Mouse (Mus musculus) adrenal gland, postnatal 36 days (tissue): ENCODE results near the gene Dop1a. TPM values are rescaled to one million over a fixed set of nuclear protein-coding genes. Genes with fewer than 3 reads are reported as not detected.
A peak's percentile ranks its signal among the peaks of the same experiment; 100 is the strongest.

Experiments
- DNase-seq, 2 experiments: peaks; one replicate each; pipeline ENCODE4 v3.0.0; 2021; ENCODE audit warnings: mixed read lengths in 1 of 2
- long read RNA-seq, 2 experiments: library from polyadenylated mRNA; stranded (forward); transcript quantifications; one replicate each; pipeline ENCODE4 v2.0.0; 2021; ENCODE audit warnings: borderline sequencing depth in 2 of 2
- total RNA-seq, 2 experiments: library from RNA; stranded (reverse); gene quantifications; 2 replicates each; pipeline ENCODE4 v1.2.3; 2021

The Dop1a gene
- total RNA-seq: 10 to 100 TPM; 23.6 to 24.5 TPM
- long read RNA-seq, experiment 1, partial matches to known transcripts: 1 of 2 reads
- long read RNA-seq, experiment 1, other reads (novel, unspliced or antisense): 1 of 2 reads
- long read RNA-seq, experiment 2: 0 reads

DNA sequence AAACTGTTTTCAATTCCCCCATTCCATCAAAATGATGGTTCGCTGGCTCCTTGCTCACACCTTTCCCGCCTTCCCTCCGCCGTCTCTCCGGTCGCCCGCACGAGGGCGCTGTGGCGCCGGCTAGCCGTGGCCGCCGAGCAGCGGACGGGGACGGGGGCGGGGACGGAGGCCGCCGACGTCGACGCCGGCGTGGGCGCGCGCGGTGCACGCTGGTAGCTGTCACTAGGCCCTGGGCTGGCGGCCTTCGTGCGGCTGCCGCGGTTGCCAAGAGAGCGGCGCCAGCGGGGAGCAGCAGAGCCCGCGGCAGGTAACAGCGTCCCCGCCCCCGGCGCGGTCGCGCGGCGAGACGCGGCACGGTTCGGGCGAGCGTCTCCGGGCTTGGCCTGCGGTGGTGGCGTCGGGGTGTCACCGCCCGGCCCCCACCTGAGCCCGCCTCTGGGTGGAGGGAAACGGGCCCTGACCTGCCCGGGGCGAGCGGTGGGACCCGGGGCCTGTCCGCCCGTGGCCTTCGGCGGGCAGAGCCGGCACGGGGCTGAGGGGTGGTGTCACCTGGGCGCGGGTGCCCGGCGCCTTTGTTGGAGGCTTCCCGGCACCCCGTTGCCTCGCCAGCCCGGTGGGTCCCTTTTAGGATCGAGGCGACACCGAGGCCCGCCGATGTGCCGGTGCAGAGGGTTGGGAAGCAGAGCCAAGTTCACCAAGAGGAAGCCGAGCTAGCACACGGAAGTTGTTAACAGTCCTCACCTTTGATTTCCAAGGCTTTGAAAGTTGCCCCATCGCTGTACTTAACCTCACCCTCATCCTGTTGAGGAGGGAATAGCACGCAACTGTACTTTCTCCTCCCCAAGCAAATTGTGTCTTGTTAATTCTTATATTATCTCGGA is at the start of gene Dop1a:
Dop1a (plus strand) TSS at position 165 of the 881 bp plus-strand sequence.
- peak; percentile 93 to 97 for DNase-seq

DNA sequence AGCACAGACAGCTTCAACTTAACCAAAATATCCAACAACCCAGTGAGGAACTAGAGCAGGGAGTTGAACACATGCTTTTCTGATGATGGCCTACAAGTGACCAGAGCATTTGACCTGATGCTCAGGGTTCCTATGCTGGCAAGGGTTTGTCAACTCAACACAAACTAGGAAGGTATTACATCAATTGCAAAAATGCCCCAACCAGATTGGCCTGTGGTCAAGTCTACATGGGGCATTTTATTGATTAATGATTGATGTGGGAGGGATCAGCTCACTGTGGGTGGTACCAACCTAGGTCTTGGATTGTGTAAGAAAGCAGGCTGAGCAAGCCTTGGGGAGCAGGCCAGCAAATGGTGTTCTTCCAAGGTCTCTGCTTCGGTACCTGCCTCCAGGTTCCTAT is 49.0 kb upstream of the Dop1a start:
- DNase-seq: no peak

DNA sequence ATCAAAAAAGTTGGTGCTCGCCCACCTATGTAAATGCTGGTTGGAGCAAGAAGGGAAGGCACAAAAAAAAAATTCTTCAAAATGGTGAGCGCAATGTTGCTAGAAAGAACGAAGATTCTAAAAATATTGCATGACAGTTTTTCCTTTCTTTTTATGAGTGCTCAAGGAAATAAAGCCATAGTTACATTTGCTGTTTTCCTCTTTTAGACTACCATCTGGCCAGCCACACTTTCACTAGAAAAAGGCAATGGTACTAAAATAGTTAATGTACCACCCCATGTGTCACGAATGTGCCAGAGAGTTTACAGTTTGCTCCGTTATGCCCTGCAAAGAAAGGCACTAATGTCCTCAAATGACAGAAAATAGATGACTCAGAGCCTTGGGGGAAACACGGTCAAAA is 47.6 kb upstream of the Dop1a start:
- DNase-seq: no peak

DNA sequence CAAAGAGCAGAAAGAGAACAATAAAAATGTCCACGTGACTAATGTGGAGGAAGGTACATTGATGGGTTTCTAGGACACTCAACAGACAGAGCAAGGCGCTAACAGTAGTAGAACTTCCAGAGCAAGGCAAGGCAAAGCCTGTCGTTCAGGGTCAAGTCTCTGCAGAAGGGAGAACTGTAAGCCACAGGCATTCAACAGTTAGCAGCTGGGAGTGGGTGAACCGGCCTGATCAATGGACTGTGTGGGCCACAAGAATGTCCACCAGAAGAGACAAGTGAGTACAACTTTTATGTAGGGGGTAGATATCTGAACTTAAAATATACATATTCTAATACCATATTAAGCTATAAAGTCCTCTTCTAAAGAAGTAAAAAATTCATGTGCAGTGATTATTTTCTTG is 43.6 kb upstream of the Dop1a start:
- DNase-seq: no peak

DNA sequence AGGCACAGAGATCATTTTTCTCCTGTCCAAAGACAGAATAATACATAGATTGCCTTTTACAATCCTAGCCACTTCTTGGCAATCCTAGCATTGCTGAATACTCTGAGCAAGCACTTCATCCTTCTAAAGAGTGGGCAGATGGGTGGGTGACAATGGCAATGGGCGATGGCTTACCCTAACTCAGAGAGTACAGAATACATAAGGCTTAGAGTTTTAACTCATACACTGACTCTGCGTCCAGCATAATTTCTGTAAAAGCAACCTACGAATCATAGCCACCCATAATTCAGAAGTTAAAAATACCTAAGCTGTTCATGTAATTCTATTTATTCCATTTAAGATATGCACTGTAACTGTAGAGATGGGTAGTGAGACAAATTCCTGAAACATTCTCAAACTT is 31.4 kb upstream of the Dop1a start:
- DNase-seq: no peak

DNA sequence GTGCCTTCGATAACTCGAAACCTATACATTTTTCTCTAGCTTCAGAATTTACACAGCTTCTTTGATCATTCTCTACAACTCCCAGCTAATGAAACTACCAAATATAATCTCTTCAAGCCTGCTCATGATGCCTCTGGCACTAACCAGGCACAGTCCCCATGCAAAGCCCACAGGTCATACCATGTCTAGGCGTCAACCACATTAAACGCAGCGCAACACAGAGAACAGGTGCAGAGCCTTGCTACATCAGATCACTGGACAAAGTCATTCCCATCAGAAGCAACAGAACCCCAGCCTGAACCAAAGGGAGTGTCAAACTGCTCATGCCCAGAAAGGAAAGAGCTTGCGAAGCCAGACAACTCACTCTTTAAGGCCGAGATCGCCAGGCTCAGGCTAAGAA is 30.3 kb upstream of the Dop1a start:
- DNase-seq: no peak

DNA sequence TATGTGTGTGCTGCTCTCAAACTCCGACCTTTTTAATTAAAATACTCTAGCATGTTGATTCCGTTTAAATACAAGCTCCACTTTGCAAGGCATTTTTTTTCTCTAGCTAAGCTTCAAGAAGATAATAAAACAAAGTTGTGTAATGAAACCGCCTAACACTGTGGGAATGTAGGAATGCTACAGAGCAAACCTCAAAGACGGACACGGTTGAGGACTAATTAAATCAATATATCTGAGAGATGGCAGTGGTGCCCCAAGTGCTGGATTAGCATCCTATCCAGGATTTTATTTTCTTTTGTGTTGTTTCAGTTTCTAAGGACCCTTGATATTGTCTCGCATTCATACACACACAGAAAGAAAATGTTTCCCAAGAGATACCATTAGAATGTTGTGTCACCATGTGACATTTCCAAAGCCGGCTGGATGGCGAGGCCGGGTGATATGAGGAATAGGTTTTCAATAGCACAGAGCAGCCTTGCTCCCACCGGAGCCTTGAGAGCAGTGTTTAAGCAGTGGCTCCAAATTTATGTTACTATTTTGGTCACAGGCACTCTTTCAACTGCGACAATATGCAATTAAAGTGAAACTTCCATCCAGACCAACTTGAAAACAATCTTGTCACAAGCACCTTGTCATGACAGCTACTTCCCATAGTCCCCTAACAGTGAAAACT is 28.5 kb upstream of the Dop1a start:
- DNase-seq: no peak

DNA sequence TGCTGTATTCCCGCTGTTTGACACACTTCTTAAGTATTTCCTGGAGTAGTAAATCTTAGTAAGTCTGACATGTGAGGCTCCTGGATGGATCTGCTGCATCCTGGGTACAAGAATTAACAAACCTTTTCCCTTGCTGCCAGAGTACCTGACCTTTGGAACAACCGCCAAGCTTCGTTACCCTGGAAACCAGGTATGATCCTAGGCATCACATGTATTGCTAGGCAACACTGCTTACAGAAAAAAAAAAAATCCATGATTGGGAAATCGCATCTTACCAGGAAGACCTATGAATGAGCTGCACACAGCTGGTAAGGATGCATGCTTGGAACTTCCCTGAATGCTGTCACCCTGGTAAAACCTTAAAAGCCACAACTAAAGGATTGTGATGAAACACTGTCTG is 24.7 kb upstream of the Dop1a start:
- DNase-seq: no peak

DNA sequence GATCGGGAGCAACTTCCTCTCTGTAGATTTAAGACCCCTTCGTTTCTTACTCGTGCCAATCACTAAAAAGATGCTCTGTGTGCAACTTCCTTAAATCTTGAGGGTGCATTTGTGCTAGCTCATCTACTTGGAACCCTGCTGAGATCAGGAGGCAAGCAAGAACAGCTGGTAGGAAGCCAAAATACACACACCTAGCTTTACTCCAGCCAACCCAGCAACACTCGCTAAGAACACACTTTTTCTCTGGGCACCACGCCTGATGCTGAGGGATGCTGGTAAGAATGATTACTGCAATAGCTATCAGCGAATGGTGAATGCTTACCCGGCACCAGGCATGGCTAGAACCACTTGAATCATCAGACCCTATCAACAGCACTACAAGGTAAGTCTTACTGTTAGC is 20.1 kb upstream of the Dop1a start:
- no peak for DNase-seq

DNA sequence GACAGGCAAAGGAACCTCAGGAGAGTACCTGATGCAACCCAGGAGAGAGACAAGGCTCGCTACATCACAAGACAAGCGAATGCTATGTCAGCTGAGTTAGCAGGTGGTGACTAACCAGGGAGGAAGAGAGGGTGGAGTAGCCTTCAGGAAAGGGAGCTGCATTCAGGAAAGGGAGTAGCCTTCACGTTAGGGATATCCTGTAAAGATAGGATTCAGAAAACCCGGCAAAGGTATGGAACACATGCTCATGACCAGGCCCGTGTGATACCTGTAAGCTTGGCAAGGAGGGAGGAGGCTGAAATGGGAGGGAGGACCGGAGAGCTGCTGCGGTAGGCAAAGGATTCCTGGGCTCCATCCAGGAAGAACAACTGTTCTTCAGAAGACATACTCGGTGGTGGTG is 19.5 kb upstream of the Dop1a start:
- no peak for DNase-seq

DNA sequence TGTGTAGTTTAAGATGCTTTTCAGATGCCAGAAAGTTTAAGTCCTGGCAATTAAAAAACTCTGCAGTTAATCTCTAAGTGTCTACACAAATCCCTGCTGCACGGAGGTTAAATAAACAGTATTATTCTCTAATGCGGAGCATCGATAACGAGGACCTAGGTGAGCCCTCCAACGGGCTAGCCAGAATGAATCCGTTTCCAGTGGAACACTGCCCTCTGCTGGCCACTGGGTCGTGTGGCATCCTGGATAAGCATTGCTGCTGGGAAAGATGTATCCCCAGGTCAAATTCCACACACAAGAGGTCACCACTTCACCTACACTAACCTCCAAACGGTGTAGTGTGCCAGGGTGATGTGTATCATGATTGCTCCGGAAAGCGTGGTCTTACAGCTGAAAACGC is 17.4 kb upstream of the Dop1a start:
- peak; percentile 81 to 83 for DNase-seq

DNA sequence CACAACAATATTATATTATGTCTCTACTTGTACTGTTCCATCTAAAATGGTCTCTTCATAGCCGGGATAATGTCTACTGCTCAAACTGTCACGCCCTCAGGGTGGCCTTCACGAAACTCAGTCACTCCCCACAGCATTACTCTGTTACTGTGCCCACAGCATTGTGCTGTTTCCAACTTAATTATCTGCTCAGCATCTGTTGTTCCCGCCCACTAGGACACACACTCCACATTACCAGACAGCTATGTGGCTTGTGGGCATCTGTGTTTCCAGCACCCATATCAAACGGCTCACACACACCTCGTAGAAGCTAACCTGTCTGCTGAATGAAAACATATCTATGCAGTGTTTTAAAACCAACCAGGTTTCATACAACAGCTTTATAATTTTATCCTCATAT is 15.9 kb upstream of the Dop1a start:
- no peak for DNase-seq

DNA sequence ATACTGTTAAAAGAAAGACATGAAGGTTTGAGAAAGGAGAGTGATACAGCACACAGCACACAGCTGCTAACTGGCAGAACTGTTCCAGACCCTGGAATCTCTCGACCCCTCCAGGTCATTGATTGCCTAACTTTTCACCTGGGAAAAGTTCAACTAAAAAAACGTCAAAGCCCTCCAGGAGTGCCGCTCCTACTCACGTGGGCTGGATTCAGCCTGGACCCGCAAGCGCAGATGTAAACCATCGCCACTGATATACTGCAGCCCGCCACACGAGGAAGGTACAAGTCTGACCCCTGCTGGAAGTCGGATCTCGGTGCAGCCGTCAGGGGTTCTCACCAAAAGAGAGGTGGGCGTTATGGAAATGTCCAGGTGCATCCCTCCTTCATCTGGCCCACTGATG is 15.3 kb upstream of the Dop1a start:
- peak; percentile 51 to 53 for DNase-seq

DNA sequence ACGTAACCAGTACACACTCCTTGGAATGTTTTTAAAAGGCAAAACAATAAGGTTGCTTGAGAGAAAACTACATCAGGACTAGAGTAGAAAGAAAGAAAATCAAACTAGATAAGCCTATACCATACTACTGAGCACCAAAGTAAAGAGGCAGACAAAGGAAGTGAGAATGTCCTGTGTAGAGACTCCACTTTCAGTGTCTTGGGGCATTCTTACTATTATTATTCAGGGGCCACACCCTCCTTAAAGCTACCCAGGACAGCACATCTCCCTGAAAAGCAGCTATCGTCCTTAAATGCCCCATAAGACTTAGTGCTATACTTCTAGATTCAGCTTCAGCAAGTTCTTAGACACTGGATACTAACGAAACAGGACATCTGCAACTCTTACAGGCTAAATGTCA is 13.3 kb upstream of the Dop1a start:
- DNase-seq: no peak

DNA sequence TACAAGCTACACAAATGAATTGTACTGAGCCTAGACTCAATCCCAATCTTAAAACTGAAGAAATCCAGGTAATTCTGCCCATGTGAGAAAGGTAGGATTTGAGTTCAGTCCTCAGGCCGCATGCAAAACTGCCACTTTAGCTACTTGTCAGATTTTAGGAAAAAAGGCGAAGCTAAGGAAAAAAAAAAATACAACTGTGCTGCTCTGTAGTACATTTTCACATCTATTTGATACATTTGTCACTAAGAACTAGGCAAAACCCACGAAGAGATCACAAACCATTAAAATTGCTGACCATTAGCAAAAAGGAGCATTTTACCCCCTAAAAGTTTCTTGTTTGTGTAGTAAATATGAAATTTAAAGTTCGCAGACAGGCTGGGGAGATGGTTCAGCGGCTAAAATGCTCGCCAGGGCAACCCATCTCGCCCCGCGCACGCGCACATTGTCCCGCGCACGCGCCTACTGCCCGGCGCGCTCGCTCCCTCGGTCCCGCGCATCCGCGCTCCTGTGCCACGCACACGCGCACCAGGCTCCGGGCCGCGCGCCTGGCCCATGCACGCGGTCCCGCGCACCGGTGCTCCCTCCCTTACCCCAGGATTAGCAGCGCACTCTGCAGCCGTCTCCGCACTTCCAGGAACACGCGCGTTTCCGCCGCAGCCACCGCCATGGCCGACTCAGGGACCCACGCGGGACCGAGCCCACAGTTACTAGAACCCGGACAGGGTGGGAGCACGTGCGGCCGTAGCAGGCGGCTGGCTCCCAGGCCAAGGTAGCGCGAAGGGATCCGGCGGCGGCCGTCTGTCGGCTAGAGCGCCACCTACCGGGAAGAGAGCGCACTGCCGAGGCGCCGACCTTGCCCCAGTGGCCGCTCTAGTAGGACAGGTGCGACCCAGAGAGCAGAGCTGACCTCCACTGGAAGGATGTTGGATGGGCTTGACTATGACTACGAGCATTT is 2.5 kb upstream of the Dop1a start, which contains the start of gene Ube2cbp:
Ube2cbp (minus strand) TSS at position 800 of the 955 bp plus-strand sequence.
- DNase-seq: peak; percentile 89 to 93

DNA sequence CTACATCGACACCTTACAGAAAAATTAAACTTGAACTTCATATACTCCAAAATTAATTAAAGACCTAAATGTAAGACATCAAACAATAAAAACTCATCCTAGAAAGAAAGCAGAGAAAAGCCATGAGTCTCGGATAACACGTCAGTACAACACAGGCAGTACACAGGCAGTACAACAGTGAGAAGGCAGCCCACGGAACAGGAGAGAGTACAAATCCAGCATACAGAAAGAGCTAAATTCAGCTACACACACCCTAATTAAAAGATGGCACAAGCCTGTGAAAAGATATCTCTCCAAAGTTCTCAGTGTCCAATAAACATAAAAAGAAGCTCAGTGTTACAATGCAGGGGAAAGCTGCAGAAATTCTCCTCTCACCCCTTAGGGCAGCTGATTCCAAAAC is 9.0 kb downstream of the Dop1a start:
- no peak for DNase-seq

DNA sequence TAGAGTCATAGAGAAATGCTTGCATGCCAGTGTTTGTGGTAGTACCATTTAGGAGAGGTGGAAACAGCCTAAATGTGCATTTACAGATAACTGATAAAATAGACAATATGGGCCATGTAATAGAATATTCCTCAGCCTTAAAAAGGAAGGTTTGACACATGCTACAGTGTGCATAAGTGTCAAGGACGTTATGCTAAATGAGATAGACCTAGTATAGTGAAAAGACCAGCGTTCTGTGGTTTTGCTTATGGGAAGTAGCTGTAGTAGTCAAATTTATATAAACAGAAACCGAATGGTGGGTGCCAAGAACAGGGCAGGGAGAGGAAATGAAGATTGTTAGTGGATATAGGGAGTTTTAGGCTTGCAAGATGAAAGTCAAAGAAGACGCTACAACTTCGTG is 9.8 kb downstream of the Dop1a start:
- no peak for DNase-seq

DNA sequence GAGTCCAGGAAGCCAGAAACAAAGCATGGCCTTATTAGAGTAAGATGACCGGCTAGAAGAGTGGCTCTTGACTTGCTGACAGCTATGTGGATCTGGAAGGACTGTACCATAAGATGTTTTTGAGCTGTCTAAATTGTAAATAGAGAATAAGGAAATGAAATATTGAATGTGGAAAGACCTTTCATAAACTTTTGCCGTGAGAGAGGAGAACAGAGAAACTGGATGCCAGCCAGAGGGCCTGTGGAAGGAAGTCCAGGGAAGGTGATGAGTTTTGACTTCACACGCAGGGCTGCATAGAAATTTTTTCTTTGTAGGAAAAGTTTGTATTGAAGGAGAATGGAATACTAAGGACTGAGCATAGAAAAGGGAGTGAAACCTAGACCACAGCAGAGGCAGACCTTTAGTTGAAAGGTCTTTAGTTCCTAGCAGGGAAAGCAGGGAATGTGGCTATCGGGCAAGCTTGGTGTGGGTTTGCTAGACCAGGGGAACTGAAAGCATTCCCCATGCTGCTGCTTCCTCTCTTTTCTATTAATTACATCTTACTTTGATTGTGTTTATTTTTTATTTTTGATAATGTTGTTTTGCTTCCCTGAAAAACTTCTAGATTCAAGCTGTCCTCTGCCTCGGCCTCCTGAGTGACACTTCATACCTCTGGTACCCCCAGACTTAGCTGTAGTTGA is 11.6 kb downstream of the Dop1a start:
- DNase-seq: peak in 1 of 2 experiments; percentile 24

DNA sequence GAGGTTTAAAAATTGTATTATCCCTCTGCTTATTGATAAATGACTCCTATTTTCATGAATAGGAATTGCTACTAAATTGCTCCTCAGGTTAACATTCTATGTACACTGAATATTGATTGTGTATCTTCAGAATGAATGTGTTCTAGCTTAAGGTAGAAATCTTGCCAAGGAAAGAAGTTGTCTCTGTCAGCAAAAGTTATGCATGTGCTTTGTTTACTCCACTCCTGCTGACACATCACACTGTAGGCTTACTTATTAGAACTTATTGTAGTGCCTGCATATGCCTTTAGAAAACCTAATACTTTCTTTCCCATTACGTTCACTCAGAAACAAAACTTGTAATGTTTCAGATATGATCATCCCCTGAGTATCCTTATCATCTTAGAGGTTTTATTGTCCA is 15.3 kb downstream of the Dop1a start:
- DNase-seq: no peak

DNA sequence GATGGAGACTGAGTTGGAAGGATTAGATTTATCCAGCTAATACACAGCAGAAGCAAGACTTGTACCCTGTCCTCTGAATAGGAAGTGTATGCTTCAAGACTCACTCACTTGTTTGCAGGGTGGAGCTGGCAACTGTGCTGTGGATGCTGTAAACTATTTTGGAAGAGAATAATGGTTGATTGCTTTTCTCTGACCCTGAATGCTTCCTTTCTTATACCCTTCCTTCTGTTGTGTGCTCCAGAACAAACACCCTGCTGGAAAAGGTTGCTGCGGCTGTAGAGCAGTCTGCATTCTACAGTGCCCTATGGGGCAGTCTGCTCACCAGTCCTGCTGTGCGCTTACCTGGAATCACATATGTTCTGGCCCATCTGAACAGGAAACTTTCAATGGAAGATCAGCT is 24.8 kb downstream of the Dop1a start:
- DNase-seq: no peak

DNA sequence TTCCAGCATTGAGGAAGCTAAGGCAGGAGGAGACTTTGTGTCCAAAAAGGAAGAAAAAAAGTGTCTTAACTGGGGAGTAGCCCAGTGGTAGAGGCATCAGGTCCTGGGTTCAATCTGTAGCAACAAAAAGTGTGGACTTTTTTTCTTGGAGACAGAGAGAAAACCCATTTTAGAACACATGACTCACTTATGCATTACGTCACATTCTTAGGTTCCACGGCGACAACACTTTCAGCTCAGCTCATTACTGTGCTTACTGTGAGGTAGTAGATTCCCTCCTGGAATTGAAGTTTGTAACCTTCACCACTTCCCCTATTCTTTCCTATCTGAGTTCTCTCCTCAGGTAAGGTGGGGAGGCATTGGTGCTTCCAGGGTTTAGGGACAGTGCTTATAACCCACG is 29.3 kb downstream of the Dop1a start:
- no peak for DNase-seq

DNA sequence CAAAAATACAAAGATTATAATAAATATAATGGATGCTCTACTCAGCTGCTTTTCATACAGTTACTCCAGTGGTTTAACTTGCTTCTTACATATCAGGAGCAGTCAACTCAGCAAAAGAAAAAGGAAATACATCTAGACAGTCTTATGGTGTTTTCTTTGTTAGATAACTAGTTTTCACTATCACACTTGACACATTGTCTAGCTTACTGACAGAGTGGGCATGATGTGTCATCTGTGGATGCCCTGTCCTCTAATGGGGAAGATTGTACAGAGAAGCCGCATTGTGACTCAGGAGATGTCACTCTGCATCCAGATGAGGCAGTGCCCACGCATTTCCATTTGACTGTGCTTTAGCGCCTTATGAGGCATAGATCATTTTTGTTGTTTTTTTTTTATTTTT is 32.1 kb downstream of the Dop1a start:
- DNase-seq: no peak
